Mouse (Mus musculus): ENCODE results near the gene R3hdm4.

GRCm38 (mm10) chr10:79947502-79947901 is 26.5 kb upstream of the R3hdm4 start:
- no peak for TF ChIP-seq EP300 (IDR thresholded peaks at IDR 0.05; ENCODE audit: low read depth)
- no peak for TF ChIP-seq CTCF (IDR thresholded peaks at IDR 0.05; ENCODE audit: low read depth)
